Mouse (Mus musculus) liver, embryonic 16.5 days (tissue): ENCODE data around the gene Gins1. TPM values are rescaled to one million over a fixed set of nuclear protein-coding genes. Genes with fewer than 3 reads are reported as not detected.
A peak's percentile ranks its signal among the peaks of the same experiment; 100 is the strongest.
"Not testable (repeated sequence)": the region's sequence is repeated elsewhere in the genome, so short reads cannot be mapped to it uniquely, and the experiment has no call there.

Source experiments
- ATAC-seq: fragments of 200-750 bp; cut with Nextera tagmentation; 2 replicates; pipeline ENCODE4 v1.8.0; 2017; ENCODE audit warnings: low read depth, mild to moderate bottlenecking, moderate number of reproducible peaks, moderate library complexity
- H3K27ac ChIP-seq: fragments of 300-500 bp; sonication (generic); 2 replicates; pipeline ENCODE4 v1.5.1; 2014; ENCODE audit warnings: mild to moderate bottlenecking, low read length
- H3K27me3 ChIP-seq: fragments of 300-500 bp; sonication (generic); 2 replicates; pipeline ENCODE4 v1.6.1; 2014; ENCODE audit warnings: low read depth, low read length, mixed read lengths; ENCODE audit not compliant: control insufficient read depth, insufficient read depth
- H3K36me3 ChIP-seq: fragments of 300-500 bp; sonication (generic); 2 replicates; pipeline ENCODE4 v1.6.1; 2014; ENCODE audit warnings: mild to moderate bottlenecking; ENCODE audit not compliant: control insufficient read depth, insufficient read depth
- H3K4me1 ChIP-seq: fragments of 300-500 bp; sonication (generic); 2 replicates; pipeline ENCODE4 v1.6.1; 2014; ENCODE audit warnings: low read depth, low read length, mixed read lengths; ENCODE audit not compliant: control insufficient read depth
- H3K4me2 ChIP-seq: fragments of 300-500 bp; sonication (generic); 2 replicates; pipeline ENCODE4 v1.6.1; 2014; ENCODE audit warnings: low read depth, low read length, mixed read lengths
- H3K4me3 ChIP-seq: fragments of 300-500 bp; sonication (generic); 2 replicates; pipeline ENCODE4 v1.5.1; 2014; ENCODE audit warnings: low read depth, mild to moderate bottlenecking, low read length
- H3K9ac ChIP-seq: fragments of 300-500 bp; sonication (generic); 2 replicates; pipeline ENCODE4 v1.6.1; 2014; ENCODE audit warnings: low read depth, low read length
- H3K9me3 ChIP-seq: fragments of 300-500 bp; sonication (generic); replicated peaks from 2 replicates; pipeline ENCODE4 v1.6.1; 2016; ENCODE audit warnings: low read length; ENCODE audit not compliant: control insufficient read depth
- WGBS: fragments of 180-500 bp; shearing (Covaris S2); extraction: QIAGEN DNeasy Blood & Tissue Kit; methylation state at CpG from one replicate; pipeline ENCODE4 v1.1.7; 2014; ENCODE audit not compliant: insufficient replicate concordance; 5-methylcytosine and 5-hydroxymethylcytosine counted together
- polyA plus RNA-seq: library from polyadenylated mRNA; unstranded; fragments of >200 nt; fragmentation: Nextera tagmentation; extraction: Ambion mirVana; gene quantifications from 2 replicates; pipeline ENCODE4 v1.2.1, GENCODE M21; 2015

Gins1 gene
- polyA plus RNA-seq, 1 experiment from 2014 or later = 24.4 TPM

DNA sequence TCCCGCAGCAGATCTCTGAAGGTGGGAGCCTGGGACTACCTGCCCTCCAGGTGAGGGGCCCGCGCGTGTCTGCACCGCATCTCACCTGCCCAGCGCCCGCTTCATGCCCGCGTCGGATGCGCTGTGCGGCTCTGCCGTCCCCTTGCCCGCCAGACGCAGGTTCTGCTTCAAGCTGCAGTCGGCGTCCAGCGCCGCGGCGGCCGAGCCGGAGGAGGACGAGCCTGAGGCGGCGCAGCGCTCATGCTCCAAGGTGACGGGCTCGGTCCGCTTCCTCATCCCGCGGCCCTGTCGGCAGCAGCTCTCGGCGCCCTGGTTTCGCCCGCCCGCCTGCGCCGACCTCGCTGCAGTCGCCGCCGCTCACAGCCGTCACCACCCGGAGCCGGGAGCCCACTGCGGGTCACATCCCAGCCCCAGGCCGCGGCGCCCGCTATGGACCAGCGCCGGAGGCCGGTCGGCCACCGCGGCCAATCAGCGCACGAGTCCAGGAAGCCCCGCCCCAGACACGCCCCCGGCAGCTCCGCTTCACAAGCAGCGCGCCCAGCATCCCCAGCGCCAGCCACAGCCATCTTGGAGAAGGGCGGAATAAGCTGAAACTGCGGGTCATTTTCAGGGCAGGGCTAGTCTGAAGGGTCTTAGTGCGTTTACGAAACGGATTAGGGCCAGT is 796 bp upstream of the Gins1 start, which contains the start of gene Abhd12:
Abhd12 (minus strand) TSS at position 470 of the 664 bp plus-strand sequence.
- Histone ChIP-seq H3K9ac (peak within 1 kb of the TSS; percentile 85), H3K27me3 (no peaks in the 10 kb centered on the region), H3K36me3 (no peaks in the 10 kb centered on the region), H3K4me3 (peak within 1 kb of the TSS; percentile 91), H3K4me2 (peak within 1 kb of the TSS; percentile 98), H3K4me1 (peaks cover 18% of the 10 kb centered on the region), H3K9me3 (no peaks in the 10 kb centered on the region), H3K27ac (peak within 1 kb of the TSS; percentile 91)
- ATAC-seq = peak; percentile 96
- under 1% methylated on average over 72 of the region's 72 CpGs for WGBS

DNA sequence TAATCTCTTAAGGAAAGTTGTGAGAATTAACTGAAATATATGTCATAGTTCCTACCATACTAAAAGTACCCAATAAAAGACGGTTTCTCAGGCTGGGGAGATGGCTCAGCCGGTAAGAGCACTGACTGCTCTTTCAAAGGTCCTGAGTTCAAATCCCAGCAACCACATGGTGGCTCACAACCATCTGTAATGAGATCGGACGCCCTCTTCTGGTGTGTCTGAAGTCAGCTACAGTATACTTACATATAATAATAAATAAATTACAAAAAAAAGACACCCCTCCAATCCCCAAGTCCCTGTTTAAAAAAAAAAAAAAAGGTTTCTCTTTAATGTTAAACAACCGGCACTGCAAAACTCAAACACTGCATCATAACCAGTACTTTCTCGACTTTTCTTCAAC is 3.7 kb downstream of the Gins1 start:
- Histone ChIP-seq H3K9ac (peak overlapping the region; percentile 81), H3K4me1 (peaks cover 16% of the 10 kb centered on the region), H3K4me2 (peak overlapping the region; percentile 73), H3K4me3 (peak overlapping the region; percentile 93)
- 44% methylated on average over 6 of the region's 6 CpGs for WGBS
- not testable (repeated sequence) for ATAC-seq, H3K36me3 ChIP-seq, H3K27me3 ChIP-seq, H3K27ac ChIP-seq, H3K9me3 ChIP-seq

DNA sequence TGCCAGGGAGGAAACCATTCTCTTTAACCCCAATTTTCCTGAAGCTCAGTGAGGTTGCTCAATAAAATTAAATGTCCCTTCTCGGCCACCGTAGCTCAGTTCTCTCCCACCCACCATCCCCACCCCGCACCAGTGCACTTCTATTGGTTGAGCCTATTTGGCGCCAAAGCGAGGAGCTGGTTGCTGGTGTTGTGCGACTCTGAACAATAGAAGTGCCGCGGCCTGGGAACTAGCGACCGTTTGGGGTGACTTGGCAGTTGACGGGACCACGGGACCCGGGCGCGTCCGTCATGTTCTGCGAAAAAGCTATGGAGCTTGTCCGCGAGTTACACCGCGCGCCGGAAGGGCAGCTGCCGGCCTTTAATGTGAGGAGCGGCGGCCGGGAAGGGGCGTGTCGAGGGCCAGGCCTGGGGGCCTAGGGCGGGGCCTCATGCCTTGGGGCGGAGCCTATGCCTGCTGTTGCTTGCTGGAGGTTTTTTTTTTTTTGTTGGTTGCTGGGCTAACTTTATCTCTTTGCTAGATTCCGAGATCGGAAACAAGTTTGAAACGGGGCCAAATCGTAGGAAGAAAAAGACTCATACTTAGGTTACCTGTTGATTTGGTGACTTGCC is 4.3 kb downstream of the Gins1 start:
- Histone ChIP-seq H3K9ac (peak overlapping the region; percentile 81), H3K9me3 (no peaks in the 10 kb centered on the region), H3K27me3 (no peaks in the 10 kb centered on the region), H3K4me1 (peaks cover 13% of the 10 kb centered on the region), H3K4me3 (peak overlapping the region; percentile 93), H3K27ac (peak overlapping the region; percentile 93), H3K4me2 (peak overlapping the region; percentile 73), H3K36me3 (no peaks in the 10 kb centered on the region)
- ATAC-seq = peak; percentile 92
- under 1% methylated on average over 35 of the region's 35 CpGs for WGBS

DNA sequence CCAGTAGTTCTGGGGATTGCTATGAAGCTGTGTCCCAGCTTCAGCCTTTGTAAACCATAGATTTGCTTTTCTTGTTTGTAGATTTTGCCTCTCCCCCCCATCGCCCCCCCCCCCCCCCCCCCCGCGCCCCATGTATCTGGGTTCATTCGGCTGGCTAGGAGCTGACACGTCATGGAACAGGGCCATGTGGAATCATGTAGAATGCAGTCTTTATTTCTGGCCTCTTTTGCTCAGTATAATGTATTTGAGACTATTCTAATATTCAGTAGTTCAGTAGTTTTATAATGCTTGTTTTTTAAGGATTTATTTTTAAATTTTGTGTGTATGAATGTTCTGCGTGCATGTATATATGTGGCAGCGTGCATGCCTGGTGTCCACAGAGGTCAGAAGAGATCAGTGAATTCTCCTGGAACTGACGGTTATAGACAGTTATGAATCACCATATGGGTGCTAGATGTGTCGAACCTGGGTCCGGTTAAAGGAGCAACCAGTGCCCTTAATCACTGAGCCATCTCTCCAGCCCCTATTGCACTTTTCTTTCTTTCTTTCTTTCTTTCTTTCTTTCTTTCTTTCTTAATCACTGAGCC is 5.2 kb downstream of the Gins1 start:
- Histone ChIP-seq H3K4me1 (peaks cover 8% of the 10 kb centered on the region), H3K4me3 (peak overlapping the region; percentile 93), H3K9ac (peak overlapping the region; percentile 81), H3K27ac (peak overlapping the region; percentile 93), H3K9me3 (no peaks in the 10 kb centered on the region), H3K27me3 (no peaks in the 10 kb centered on the region), H3K4me2 (peak overlapping the region; percentile 73), H3K36me3 (no peaks in the 10 kb centered on the region)
- WGBS = 44% methylated on average over 7 of the region's 10 CpGs
- no peak for ATAC-seq

DNA sequence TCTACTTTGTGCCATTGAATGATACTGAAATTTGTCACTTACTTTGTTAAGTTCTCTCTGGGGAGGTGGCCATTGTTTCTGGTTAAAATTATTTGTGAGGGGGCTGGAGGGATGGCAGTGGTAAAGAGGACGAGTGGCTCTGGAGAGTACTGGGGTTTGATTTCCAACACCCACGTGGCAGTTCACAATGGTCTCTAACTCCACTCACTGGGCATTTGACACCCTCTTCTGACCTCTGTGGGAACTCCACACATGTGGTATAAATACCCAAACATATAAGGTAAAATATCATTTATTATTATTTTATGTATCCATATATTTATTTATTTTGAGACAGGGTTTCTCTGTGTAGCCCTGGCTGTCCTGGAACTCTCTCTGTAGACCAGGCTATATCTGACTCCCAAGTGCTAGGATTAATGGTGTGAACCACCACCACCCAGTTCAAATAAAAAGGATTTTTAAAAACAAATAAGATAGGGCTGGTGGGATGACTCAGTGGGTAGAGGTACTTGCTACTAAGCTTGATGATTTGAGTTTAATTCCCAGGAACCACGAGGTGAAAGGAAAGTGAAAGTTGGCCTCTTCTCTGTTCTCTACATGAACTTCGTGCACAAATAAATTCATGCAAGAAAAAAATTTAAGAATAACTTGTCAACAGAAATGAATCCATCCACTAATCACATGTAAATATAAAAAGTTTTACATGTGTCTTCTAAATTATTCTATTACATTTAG is 9.7 kb downstream of the Gins1 start:
- H3K27me3 ChIP-seq = no peaks in the 10 kb centered on the region
- ATAC-seq = no peak
- H3K4me2 ChIP-seq = no peak overlapping the region
- no peaks in the 10 kb centered on the region for H3K9me3 ChIP-seq
- no peak overlapping the region for H3K4me3 ChIP-seq
- peaks cover 3% of the 10 kb centered on the region for H3K4me1 ChIP-seq
- no peak overlapping the region for H3K9ac ChIP-seq
- H3K27ac ChIP-seq = no peak overlapping the region
- peaks cover 10% of the 10 kb centered on the region for H3K36me3 ChIP-seq
- WGBS = 71% methylated on average over 4 of the region's 4 CpGs

DNA sequence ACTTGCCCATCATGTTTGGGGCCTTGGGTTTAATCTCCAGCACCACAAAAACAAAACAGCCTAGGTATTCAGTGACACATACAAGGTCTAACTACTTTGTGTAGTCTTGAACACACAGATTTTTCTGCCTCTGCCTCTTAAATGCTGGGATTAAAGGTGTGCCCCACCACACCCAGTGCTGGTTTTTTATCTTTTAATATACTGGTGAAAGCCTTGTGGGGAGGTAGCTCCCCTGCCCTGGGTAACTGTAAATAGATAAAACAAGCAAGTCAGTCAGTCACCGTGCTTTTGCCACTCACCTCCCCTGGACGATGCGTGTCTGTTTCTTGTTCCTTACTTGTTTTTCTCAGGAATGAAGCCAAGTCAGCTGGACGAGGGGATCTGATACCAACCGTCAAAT is 10.6 kb downstream of the Gins1 start:
- H3K36me3 ChIP-seq = peaks cover 10% of the 10 kb centered on the region
- no peaks in the 10 kb centered on the region for H3K27me3 ChIP-seq
- ATAC-seq = no peak
- H3K27ac ChIP-seq = no peak overlapping the region
- H3K9me3 ChIP-seq = no peaks in the 10 kb centered on the region
- WGBS = 71% methylated on average over 5 of the region's 5 CpGs
- no peak overlapping the region for H3K9ac ChIP-seq
- H3K4me1 ChIP-seq = no peaks in the 10 kb centered on the region; the same call in 1 of the 2 replicates
- H3K4me2 ChIP-seq = no peak overlapping the region
- no peak overlapping the region for H3K4me3 ChIP-seq

DNA sequence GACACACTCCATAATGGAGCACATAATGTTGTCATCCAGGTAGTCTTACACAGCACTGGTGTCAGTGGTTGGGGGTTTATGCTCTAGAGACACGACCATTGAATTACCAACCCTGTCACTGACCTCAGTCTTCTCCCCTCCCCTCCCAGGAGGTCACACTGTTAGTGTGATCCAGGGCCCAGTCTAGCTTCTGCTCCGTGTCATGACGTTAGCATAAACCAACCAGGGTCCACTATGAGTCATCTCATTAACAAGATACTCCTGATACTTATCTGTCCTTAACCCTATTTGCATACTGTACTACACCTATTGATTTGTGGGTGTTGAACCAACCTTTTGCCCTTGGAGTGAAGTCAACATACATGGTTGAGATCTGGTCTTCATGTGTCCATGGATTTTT is 13.5 kb downstream of the Gins1 start:
- 72% methylated on average over 3 of the region's 3 CpGs for WGBS
- no peak overlapping the region for H3K9ac ChIP-seq
- no peaks in the 10 kb centered on the region; the same call in 1 of the 2 replicates for H3K4me1 ChIP-seq
- H3K4me3 ChIP-seq = no peak overlapping the region
- H3K27ac ChIP-seq = no peak overlapping the region
- peak; percentile 62 for ATAC-seq
- H3K9me3 ChIP-seq = no peaks in the 10 kb centered on the region
- H3K36me3 ChIP-seq = peaks cover 13% of the 10 kb centered on the region
- H3K27me3 ChIP-seq = no peaks in the 10 kb centered on the region
- no peak overlapping the region for H3K4me2 ChIP-seq

DNA sequence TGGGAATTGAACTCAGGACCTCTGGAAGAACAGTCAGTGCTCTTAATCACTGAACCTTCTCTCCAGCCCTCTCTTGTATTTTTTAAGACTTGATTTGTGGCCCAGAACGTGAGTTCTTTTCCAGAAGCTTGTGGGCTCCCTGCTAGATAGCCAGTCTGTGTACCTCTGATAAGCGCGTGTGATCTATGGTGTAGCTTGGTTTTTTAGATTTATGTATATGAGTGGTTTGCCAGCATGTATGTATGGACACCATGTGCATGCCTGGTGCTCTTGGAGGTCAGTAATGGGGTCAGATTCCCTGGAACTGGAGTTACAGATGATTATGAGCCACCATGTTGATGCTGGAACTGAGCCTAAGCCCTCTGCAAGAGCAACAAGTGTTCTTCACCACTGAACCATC is 15.3 kb downstream of the Gins1 start:
- peaks cover 13% of the 10 kb centered on the region for H3K36me3 ChIP-seq
- H3K4me2 ChIP-seq = no peak overlapping the region
- H3K4me3 ChIP-seq = no peak overlapping the region
- ATAC-seq = no peak
- H3K9me3 ChIP-seq = no peaks in the 10 kb centered on the region
- no peaks in the 10 kb centered on the region; the same call in 1 of the 2 replicates for H3K4me1 ChIP-seq
- no peak overlapping the region for H3K27ac ChIP-seq
- H3K27me3 ChIP-seq = no peaks in the 10 kb centered on the region
- WGBS = 46% methylated on average over 3 of the region's 3 CpGs
- no peak overlapping the region for H3K9ac ChIP-seq
